Mouse (Mus musculus) limb, embryonic 14.5 days (tissue): ENCODE data around the gene Phc2. TPM values are rescaled to one million over a fixed set of nuclear protein-coding genes. Genes with fewer than 3 reads are reported as not detected.

ENCODE experiments used
- ATAC-seq: fragments of 200-750 bp; cut with Nextera tagmentation; 2 replicates; pipeline ENCODE4 v1.8.0; 2017; ENCODE audit warnings: low read depth, moderate number of reproducible peaks, moderate TSS enrichment; ENCODE audit not compliant: low FRiP score
- DNase-seq: peaks from one replicate; pipeline ENCODE4 v3.0.0-alpha.2; 2015; ENCODE audit warnings: low spot score
- H3K27ac ChIP-seq: fragments of 300-500 bp; sonication (generic); replicated peaks from 2 replicates; pipeline ENCODE4 v1.5.1; 2014; ENCODE audit warnings: low read depth, mild to moderate bottlenecking, low read length, moderate library complexity, mixed read lengths
- H3K27me3 ChIP-seq: fragments of 300-500 bp; sonication (generic); 2 replicates; pipeline ENCODE4 v1.6.1; 2014; ENCODE audit warnings: low read length, mixed read lengths; ENCODE audit not compliant: control insufficient read depth, insufficient read depth
- H3K36me3 ChIP-seq: fragments of 300-500 bp; sonication (generic); 2 replicates; pipeline ENCODE4 v1.6.1; 2014; ENCODE audit warnings: mild to moderate bottlenecking, low read length, moderate library complexity, mixed read lengths; ENCODE audit not compliant: control insufficient read depth, insufficient read depth
- H3K4me1 ChIP-seq: fragments of 300-500 bp; sonication (generic); 2 replicates; pipeline ENCODE4 v1.6.1; 2014; ENCODE audit warnings: antibody characterized with exemption, low read length, mixed read lengths; ENCODE audit not compliant: control insufficient read depth, insufficient read depth
- H3K4me2 ChIP-seq: fragments of 300-500 bp; sonication (generic); replicated peaks from 2 replicates; pipeline ENCODE4 v1.6.1; 2014; ENCODE audit warnings: low read depth, mild to moderate bottlenecking, low read length, moderate library complexity; ENCODE audit not compliant: severe bottlenecking
- H3K4me3 ChIP-seq: fragments of 300-500 bp; sonication (generic); replicated peaks from 2 replicates; pipeline ENCODE4 v1.5.1; 2014; ENCODE audit warnings: low read length
- H3K9ac ChIP-seq: fragments of 300-500 bp; sonication (generic); 2 replicates; pipeline ENCODE4 v1.6.1; 2014; ENCODE audit warnings: mild to moderate bottlenecking, low read depth, low read length, moderate library complexity; ENCODE audit not compliant: severe bottlenecking
- H3K9me3 ChIP-seq: fragments of 300-500 bp; sonication (generic); 2 replicates; pipeline ENCODE4 v1.6.1; 2016; ENCODE audit warnings: low read length; ENCODE audit not compliant: control insufficient read depth
- POLR2A ChIP-seq: fragments of 200-500 bp; IDR thresholded peaks from 2 replicates; pipeline ENCODE4 v1.8.0; 2012; ENCODE audit warnings: inconsistent platforms, mild to moderate bottlenecking, moderate library complexity, borderline replicate concordance; ENCODE audit not compliant: insufficient read depth, insufficient read length; ENCODE audit errors: extremely low read depth
- WGBS: fragments of 180-500 bp; shearing (Covaris S2); extraction: QIAGEN DNeasy Blood & Tissue Kit; methylation state at CpG from one replicate; pipeline ENCODE4 v1.1.7; 2014; 5-methylcytosine and 5-hydroxymethylcytosine counted together
- polyA plus RNA-seq, 2 experiments: library from polyadenylated mRNA; depleted of rRNA in 1 of 2; stranded (reverse) in 1 of 2; unstranded in 1 of 2; fragments of >200 nt; fragmentation: Nextera tagmentation in 1 of 2; extraction: Ambion mirVana in 1 of 2; gene quantifications; 2 replicates each; pipeline versions ENCODE4 v1.2.1 to v1.2.3; 2012 to 2014

The Phc2 gene
- polyA plus RNA-seq, 2 experiments = 69.8 to 103 TPM

GRCm38 (mm10) chr4:128801675-128802465 lies 147.4 kb downstream of the Phc2 start:
- Histone ChIP-seq H3K4me2 (no peak overlapping the region), H3K9ac (no peak overlapping the region), H3K27me3 (no peaks in the 10 kb centered on the region), H3K9me3 (no peaks in the 10 kb centered on the region), H3K36me3 (peaks cover 7% of the 10 kb centered on the region; the same call in 1 of the 2 replicates), H3K27ac (no peak overlapping the region), H3K4me1 (peaks cover 39% of the 10 kb centered on the region), H3K4me3 (no peak overlapping the region)
- DNase-seq (no peak), ATAC-seq (no peak)
- WGBS = 59% methylated on average over 9 of the region's 9 CpGs
- no peak for TF ChIP-seq POLR2A

Other genes with a start within 250 kb of the Phc2 start
- 3.6 and 3.9 TPM in 2 replicates for gene Zscan20, start 44.6 kb upstream of the Phc2 start, polyA plus RNA-seq (2012; rRNA removed)
- gene Zscan20, start 44.6 kb upstream of the Phc2 start, polyA plus RNA-seq (2014; fragmentation: Nextera tagmentation; extraction: Ambion mirVana) = 4.2 and 4.3 TPM in 2 replicates
- gene Tlr12, start 36.1 kb upstream of the Phc2 start, polyA plus RNA-seq (2012; rRNA removed) = 0.82 and 0.95 TPM in 2 replicates
- gene Tlr12, start 36.1 kb upstream of the Phc2 start, polyA plus RNA-seq (2014; fragmentation: Nextera tagmentation; extraction: Ambion mirVana) = 0.19 and 0.40 TPM in 2 replicates
- 1.7 and 2.1 TPM in 2 replicates for gene A3galt2, start 100.7 kb downstream of the Phc2 start, polyA plus RNA-seq (2012; rRNA removed)
- 0.15 and 0.39 TPM in 2 replicates for gene A3galt2, start 100.7 kb downstream of the Phc2 start, polyA plus RNA-seq (2014; fragmentation: Nextera tagmentation; extraction: Ambion mirVana)
- gene Zfp362, start 151.3 kb downstream of the Phc2 start, polyA plus RNA-seq (2012; rRNA removed) = 87.2 and 131 TPM in 2 replicates
- 38.7 and 47.4 TPM in 2 replicates for gene Zfp362, start 151.3 kb downstream of the Phc2 start, polyA plus RNA-seq (2014; fragmentation: Nextera tagmentation; extraction: Ambion mirVana)
- 9.2 and 12.3 TPM in 2 replicates for gene Trim62, start 228.9 kb downstream of the Phc2 start, polyA plus RNA-seq (2012; rRNA removed)
- 9.2 and 10.0 TPM in 2 replicates for gene Trim62, start 228.9 kb downstream of the Phc2 start, polyA plus RNA-seq (2014; fragmentation: Nextera tagmentation; extraction: Ambion mirVana)